Mouse (Mus musculus): Measurements from ENCODE around the gene Gpc6.

Gene Gpc6

DNA sequence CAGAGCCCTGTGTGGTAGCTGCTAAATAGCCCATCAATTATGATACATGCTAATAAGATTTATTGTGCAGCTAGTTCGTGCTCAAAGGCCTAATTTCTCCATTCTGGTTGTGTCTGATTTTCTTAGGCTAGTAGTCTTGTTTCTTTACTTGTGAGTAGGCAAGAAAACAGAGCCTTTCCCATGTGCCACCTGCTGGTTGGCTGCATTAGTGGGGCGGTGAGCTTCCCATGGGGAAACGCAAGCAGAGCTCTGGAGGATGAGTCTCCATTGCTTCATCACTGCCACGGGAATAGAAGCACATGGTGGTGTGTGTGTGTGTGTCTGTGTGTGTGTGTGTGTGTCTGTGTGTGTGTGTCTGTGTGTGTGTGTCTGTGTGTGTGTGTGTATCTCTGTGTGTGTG lies 906.6 kb downstream of the Gpc6 start:
- in situ Hi-C loops (cut with MboI; ENCODE audit: low sequenced_read_pairs) = no loop called here

DNA sequence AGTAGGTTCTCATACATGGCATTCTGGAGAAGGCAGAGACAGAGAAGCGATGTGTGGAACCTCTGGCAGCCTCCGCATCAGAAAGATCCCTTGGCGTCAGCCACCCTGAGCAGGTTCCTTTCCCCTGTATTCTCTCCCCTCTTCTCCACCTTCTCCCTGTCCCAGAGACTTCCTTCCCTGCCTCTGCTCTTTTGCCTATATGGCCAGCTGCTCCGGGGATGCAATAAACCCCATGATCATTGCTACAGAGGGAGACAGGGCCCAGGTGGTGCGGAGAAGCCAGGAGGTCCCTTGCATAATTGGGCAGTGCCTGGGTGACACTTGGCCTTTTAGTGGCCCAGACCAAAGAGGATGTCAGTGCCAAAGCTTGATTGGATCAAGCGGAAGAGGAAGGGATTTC lies 910.4 kb downstream of the Gpc6 start:
- in situ Hi-C loops (cut with MboI; ENCODE audit: low sequenced_read_pairs) = no loop called here

DNA sequence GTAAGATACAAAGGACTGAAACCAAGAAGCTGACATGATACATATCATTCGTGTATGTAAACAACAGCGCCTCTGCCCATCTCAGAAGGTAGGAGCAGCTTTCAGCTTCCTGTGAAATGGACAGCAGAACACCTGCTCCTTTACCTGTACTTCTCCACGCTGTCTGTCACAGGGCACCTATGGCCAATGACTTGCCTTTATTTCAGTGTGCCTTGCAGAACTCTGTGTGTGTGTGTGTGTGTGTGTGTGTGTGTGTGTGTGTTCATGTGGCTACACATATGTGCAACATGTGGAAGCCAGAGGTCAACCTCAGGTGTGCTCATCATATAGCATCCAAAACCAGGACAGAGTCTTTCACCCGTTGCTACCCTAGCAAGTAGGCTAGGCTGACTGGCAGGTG lies 911.9 kb downstream of the Gpc6 start:
- in situ Hi-C loops (cut with MboI; ENCODE audit: low sequenced_read_pairs) = no loop called here

DNA sequence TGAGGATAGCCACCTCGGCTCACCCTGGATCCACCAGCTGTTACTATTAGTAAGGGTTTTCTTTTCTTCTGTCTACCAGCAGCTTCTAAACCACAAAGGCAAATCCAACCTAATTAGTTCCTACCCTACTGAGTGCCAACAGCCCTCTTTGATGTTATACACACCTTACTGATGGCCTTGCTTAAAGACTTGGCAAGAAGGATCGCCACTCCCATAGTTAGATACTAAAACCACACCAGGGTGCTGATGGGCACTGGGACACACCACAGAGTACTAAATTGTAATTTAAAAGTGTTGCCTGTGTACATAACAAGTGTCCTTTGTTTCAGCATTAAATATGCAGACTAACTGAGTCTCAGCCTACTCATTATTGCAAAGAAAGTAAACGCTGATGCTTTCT lies 912.6 kb downstream of the Gpc6 start:
- in situ Hi-C loops (cut with MboI; ENCODE audit: low sequenced_read_pairs) = no loop called here

GRCm38 (mm10) chr14:117841211-117841610 lies 916.1 kb downstream of the Gpc6 start:
- in situ Hi-C loops (cut with MboI; ENCODE audit: low sequenced_read_pairs) = no loop called here

GRCm38 (mm10) chr14:117841797-117842553 lies 916.9 kb downstream of the Gpc6 start:
- in situ Hi-C loops (cut with MboI; ENCODE audit: low sequenced_read_pairs) = no loop called here

- in situ Hi-C loops (cut with MboI; ENCODE audit: low sequenced_read_pairs) = no loop called here
Observed at GRCm38 (mm10) chr14:117849591-117850505, 924.7 kb downstream of the Gpc6 start.

GRCm38 (mm10) chr14:117852266-117852665 lies 927.2 kb downstream of the Gpc6 start:
- in situ Hi-C loops (cut with MboI; ENCODE audit: low sequenced_read_pairs) = no loop called here

GRCm38 (mm10) chr14:117852842-117853241 lies 927.7 kb downstream of the Gpc6 start:
- in situ Hi-C loops (cut with MboI; ENCODE audit: low sequenced_read_pairs) = no loop called here

- in situ Hi-C loops (cut with MboI; ENCODE audit: low sequenced_read_pairs) = no loop called here
Observed at GRCm38 (mm10) chr14:117854498-117854897, 929.4 kb downstream of the Gpc6 start.

- in situ Hi-C loops (cut with MboI; ENCODE audit: low sequenced_read_pairs) = no loop called here
Observed at GRCm38 (mm10) chr14:117871268-117871667, 946.2 kb downstream of the Gpc6 start.

GRCm38 (mm10) chr14:117879313-117879712 lies 954.2 kb downstream of the Gpc6 start:
- in situ Hi-C loops (cut with MboI; ENCODE audit: low sequenced_read_pairs) = no loop called here

DNA sequence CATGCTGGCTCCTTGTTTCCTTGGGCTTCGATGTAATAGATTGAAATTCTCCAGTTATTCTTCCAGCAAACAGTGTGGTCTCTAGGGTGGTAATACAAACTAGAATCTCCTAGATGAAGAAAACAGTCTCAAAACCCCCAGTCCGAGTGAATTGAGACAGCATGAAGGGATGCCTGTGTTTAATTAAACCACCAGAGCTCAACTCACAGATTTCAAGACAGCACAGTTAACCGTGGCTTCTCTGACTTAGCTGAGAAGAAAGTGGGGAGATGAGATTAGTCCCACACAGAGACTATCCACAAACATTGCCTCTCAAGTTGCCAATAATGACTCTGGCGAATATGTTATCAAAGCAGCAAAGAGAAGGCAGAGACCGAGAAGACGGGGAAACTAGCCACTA lies 956.0 kb downstream of the Gpc6 start:
- in situ Hi-C loops (cut with MboI; ENCODE audit: low sequenced_read_pairs) = no loop called here

DNA sequence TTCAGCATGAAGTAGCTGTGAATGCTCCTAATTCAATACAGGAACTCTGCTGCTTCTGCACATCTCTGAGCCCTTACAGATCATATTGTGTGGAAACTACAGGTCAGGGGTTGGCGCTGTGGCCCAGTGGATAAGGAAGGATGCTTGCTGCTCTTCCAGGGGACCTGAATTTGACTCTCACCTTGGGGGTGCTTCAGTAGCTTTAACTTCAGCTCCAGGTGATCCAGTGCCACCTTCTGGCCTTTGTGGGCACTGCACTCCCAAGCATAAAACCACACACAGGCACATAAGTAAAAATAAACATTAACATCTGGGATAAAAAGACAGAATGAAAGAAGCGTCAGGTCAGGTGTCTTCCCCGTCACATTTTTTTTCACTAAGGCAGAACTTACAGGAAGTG lies 957.1 kb downstream of the Gpc6 start:
- in situ Hi-C loops (cut with MboI; ENCODE audit: low sequenced_read_pairs) = no loop called here

DNA sequence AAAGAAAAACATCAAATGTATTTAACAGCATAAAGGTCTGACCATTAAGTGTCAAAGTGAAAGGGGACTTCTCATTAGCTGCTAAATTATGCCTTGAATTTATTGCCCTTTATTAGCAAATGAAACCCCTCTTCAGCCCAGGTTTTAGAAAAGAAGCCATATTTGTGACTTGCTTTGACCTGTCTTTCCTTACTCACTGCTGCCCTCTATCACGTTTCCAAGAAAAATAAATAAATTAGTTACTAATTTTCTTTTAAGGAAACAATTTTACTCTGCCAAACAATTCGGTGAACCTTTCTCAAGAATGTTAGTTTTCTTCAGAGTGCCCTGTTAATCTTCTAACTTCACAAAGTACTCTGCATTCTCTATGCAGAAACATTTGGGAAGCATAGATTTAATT lies 964.5 kb downstream of the Gpc6 start:
- in situ Hi-C loops (cut with MboI; ENCODE audit: low sequenced_read_pairs) = no loop called here

- in situ Hi-C loops (cut with MboI; ENCODE audit: low sequenced_read_pairs) = no loop called here
Observed at GRCm38 (mm10) chr14:117891426-117891825, 966.3 kb downstream of the Gpc6 start.

GRCm38 (mm10) chr14:117892026-117892425 lies 966.9 kb downstream of the Gpc6 start:
- in situ Hi-C loops (cut with MboI; ENCODE audit: low sequenced_read_pairs) = no loop called here

DNA sequence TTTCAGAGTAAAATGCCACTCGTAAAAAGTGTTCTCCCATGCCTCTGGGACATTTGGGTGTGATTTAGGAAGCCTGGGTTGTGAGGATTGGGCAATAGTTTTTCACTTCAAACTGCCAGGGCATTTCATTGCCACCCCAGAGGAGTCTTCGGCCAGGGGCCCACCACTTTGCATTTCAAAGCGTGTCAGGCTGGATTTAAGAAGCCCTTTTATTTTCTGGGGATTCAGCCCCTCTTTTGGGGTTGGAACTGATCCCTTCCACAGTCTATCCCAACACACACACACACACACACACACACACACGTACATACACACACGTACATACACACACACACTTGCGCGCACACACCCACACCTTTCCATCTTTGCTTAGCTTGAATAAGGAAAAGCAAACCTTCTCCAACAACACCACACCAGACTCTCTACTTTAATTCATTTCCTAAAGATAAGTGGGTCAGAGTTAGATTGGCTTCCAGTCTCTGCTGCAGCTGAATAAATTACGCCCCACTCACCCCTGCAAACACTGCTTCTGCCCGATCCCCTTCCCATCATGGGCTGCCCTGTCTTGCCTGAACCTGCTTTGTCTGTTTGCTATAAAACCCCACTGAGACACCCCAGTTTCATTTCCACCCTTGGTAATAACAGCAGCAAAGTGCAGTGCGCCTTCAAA lies 969.9 kb downstream of the Gpc6 start:
- in situ Hi-C loops (cut with MboI; ENCODE audit: low sequenced_read_pairs) = no loop called here

- in situ Hi-C loops (cut with MboI; ENCODE audit: low sequenced_read_pairs) = no loop called here
Observed at GRCm38 (mm10) chr14:117895539-117895912, 970.4 kb downstream of the Gpc6 start.

GRCm38 (mm10) chr14:117904300-117904699 lies 979.2 kb downstream of the Gpc6 start:
- in situ Hi-C loops (cut with MboI; ENCODE audit: low sequenced_read_pairs) = no loop called here

- in situ Hi-C loops (cut with MboI; ENCODE audit: low sequenced_read_pairs) = no loop called here
Observed at GRCm38 (mm10) chr14:117905701-117906100, 980.6 kb downstream of the Gpc6 start.

- in situ Hi-C loops (cut with MboI; ENCODE audit: low sequenced_read_pairs) = no loop called here
Observed at GRCm38 (mm10) chr14:117906361-117906760, 981.2 kb downstream of the Gpc6 start.
